Mouse (Mus musculus) urinary bladder, postnatal 25 days (tissue): ENCODE data around the gene Alg1.
"Not testable (repeated sequence)": the region's sequence is repeated elsewhere in the genome, so short reads cannot be mapped to it uniquely, and the experiment has no call there.

ENCODE experiments used
- DNase-seq: peaks from one replicate; pipeline ENCODE4 v3.0.0; 2022; ENCODE audit warnings: low spot score

The Alg1 gene

DNA sequence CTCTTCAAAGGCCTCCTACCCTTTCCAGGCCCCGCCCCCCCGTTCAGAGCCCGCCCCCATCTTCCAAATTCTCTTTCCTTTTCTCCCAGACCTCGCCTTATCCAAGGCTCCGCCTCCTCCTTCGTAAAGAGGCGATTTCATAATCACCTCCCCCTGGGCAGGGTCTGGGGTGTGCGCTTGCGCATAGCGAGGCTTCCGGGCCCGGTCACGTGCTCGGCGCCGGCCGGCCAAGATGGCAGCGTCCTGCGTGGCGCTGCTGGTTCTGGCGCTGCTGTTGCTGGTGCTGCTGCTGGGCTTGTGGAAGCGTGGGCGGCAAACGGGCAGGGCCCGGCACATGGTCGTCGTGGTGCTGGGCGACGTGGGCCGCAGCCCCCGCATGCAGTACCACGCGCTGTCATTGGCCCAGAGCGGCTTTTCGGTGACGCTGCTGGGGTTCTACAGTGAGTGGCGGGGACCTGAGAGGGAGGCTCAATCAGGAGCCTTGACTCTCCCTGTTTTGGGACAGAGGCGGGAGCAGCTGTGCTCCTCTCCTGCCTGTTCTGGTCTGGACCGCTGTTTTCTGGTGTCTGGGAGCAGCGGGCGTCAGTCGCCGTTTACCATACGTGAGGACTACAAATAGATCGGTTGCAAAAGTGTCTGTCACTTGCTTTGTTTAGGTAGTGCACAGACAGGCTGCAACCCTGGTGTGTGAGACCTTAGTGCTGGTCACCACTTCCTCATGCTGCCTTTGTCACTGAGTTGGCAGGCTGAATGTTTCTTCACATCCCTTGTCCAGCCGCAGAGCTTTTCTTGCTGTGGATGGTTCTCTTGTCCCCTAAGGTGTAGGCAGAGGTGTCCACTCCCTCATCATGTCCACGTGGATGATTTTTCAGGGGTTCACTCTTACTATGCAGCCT, at the start of gene Alg1:
Alg1 (plus strand) TSS at position 204 of the 896 bp plus-strand sequence.
- DNase-seq: peak; percentile 92

DNA sequence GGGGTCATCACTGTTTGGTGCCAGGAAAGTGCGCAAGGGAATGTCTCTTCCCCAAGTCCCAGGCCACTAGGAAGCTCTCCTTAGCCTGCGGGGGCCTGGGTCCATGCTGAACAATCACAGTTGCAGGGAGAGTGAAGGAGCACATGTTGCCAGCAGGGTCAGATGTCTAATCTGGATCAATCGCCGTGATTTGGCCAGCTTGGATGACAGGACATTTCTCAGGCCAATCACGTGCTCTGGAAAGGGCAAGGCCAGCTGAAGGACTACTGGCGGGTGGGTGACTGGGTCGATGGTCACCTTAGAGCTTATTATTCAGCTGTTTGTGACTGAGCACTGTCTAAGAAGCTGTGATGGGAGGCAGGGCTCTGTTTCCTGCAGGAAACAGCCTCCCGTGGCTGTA, 49.3 kb upstream of the Alg1 start:
- DNase-seq: no peak

DNA sequence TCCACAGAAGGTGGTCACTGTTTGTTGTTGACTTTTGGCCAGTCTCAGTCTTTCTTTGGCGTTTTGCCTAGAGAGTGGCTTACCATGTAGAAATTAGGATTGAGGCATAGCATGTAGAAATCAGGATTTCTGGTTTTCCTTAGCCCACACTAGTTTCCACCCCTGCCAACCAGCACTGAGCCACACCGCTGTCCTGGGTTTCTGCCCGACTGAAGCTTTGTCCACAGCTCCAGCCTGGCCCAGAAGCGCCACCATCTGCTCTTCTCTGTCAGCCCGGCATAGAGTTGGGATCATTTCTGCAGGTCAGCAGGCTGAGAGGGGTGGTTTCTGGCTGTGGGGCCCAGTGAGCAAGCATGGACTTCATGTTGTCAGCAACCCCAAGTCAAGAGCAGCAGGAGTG, 48.5 kb upstream of the Alg1 start:
- no peak for DNase-seq

DNA sequence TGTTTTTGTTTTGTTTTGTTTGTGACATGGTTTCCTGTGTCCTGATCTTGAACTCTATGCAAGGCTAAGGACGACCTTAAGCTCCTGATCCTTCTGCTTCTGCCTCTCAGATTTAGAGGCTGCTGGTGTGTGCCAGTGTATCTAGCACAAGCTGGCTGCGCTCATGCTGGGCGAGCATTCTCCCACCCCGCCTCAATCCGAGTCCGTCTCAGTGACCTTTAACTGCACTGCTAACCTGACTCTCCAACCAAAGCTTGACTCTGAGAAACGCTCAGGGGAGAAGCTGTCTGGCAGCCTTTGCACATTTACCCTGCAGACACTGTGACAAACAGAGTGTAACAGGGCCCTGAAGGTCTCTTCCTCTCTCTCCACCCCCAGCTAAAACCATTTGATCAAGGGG, 47.7 kb upstream of the Alg1 start:
- DNase-seq: no peak

DNA sequence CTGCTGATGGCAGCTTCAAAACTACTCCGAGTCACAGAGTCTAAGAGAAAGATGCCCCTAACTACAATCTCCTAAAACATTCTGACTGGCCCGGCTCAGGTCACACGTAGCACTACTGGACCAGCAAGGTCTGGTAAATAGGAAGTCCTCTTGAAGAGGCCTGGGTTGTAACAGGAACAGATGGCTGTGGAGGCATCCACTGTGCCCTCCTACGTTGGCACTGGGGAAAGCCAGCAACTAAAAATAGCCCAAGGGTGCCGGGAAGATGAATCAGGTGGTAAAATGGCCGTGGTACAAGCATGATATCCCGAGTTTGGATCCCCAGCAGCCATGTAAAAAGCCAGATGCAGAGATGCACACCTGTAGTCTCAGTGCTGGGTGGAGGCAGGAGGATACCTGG, 47.2 kb upstream of the Alg1 start:
- DNase-seq: no peak

DNA sequence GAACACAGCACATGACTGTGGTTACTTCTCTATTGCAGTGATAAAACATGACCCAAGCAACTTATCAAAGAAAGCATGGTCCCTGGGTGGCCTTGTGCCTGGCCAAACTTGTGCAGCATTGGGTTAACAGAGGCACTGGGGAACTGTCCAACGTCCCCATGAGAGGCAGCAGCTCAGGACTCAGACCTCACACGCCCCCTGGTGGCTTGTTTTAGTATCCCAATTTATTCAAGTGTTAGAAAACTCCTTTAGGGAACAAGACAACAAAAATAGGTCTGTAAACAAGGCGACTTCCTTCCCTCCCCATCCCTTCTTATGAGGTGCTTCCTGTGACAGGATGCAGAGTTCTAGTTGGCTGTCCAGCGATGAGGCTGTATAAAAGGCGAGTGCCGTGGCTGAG, 38.3 kb upstream of the Alg1 start:
- peak; percentile 21 for DNase-seq

DNA sequence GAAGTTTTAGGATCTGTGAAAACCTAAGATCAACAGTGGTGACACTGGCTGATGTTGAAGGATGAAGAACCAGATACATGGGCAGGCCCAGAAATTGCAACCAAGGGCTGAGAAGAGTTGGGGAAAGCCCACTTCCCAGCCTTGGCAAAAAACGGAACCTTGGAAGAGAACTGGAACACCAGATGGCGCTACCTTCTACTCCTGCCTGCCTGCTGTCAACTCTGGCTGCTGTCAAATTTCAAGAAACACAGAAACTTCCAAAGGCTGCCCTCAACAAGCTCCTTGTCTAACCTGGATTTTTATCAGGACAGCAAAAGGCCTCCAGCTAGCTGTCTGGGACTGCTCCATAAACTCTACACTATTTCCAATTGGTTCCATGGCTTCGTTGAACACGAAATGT, 30.7 kb upstream of the Alg1 start:
- peak; percentile 37 for DNase-seq

DNA sequence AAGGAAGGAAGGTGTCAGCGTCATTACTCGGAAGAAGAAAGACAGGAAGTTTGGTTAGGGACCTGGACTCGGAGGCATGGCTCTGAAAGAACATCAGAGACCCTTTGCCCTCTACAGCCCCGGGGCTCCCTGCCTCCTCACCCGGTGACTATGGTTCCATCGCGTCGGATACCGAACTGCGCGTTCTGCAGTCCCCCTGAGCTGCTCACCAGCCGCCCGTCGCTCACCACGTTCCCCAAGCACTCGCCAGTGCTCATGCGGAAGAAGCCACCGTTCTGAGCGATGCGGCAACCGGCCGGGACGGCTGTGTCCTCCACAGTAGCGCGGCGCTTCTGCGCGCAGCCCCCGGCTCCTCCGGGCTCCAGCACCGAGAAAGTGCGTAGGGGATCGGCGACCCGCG, 30.2 kb upstream of the Alg1 start:
- DNase-seq: peak; percentile 13

DNA sequence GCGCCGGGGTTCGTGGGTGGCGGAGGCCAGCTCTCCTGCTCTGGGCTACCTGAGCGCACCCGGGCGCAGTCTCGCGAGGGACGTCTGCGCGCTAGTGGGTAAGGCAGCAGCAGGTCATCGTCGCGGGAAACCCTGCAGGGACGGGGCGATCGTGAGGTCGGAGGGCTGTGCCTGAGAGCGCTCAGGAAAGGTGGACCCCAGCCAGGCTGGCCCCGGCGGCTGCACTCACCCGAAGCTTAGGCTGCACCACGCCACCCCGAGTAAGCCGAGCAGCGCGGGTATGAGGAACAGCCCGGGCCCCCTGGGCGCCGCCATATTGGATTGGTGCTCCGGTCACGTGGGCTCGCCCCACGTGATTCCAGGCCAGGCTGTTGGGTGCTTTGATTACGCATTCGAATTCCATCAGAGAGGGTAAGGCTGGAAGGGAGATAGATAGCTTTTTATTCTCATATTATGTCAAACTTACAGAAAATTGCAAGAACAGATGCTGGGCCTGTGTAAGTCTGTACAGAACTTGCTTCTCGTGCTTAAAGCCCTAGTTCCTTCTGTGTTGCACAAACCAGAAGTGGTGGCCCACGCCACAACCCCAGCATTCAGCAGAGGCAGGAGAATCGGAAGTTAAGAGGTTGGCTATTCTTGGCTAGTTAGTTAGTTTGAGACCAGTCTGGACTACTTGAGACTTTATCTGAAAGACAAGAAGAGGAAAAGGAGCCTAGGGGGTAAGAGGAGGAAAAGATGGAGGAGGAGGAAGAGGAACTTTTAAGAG, 29.6 kb upstream of the Alg1 start, which contains the start of gene Nagpa:
Nagpa (minus strand) TSS at position 345 of the 766 bp plus-strand sequence.
- DNase-seq: peak; percentile 76

DNA sequence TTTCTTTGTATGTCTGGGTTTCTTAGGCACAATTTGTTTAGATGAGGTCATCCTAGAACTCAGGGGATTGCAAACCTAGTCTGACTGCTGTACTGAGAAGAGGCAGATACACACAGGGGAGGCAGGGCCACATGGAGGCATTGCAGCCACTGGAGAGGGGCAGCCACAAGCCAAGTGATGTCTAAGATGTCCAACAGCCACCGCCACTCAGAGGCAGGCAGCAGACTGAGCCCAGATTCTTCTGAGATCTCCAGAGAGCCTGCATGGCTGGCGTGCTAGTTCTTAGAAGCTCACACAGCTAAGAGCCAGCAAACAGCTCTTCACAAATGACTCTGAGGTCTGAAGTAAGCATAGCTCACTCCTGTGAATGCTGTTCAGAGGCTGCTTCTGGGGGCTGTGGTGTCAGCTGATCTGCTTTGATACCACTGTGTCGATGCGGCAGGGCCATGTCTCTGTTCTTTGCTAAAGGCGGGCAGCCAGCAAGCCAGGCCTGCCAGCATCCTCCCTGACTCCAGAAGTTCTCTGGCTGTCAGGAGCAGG, 27.9 kb upstream of the Alg1 start:
- no peak for DNase-seq

DNA sequence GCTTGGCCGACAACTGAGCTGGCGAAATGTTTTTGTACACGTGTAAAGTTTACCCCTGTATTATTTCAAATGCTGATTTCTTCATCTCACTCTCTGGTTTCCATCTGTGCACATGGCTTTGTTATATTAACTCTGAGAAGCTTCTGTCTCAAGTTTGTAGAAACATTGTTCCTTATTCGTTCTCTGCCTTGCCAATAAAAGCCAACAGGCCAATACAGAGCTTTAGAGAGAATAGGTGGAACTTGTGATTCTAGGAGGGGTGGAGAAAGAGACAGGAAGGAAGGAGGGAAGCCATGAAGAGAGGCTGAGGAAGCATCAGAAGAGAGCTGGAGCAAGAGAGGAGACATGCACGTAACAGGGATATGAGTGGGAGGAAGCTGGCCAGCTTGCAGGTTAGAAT, 27.4 kb upstream of the Alg1 start:
- no peak for DNase-seq

DNA sequence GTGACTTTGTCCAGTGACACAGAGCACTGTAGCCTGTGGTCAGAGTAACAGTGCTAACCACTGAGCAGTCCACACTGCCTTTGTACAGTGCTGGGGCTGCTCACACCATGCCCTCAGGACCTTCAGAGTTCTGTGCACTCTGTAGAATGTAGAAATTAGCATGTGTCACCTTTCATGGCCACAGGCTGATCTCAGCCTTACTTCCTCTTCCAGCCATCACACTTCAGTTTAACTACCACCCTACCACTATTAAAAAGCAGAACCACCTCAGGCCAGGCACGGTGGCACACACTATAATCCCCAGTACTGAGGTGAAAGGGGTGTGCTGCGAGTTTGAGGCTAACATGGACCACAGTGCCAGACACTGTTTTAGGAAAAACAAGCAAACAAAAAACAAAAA, 23.1 kb upstream of the Alg1 start:
- no peak for DNase-seq

DNA sequence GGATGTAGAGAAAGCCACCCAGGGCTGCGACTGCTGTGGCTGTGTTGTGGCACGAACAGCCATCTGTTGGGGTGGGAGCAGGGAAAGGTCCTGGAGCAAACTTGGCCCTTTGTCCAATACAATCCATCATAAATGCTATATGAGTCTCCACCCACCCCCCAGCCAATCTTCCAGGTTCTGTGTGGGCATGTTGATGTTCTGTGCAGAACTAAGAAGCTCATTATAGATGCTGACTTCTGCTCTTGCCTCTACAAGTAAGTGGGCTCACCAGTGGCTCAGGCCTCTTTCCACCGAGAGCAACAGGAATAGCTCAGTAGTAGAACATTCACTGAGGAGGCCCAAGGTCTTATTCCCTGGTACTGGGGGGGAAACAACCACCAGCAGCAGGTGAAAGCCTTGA, 21.3 kb upstream of the Alg1 start:
- no peak for DNase-seq

DNA sequence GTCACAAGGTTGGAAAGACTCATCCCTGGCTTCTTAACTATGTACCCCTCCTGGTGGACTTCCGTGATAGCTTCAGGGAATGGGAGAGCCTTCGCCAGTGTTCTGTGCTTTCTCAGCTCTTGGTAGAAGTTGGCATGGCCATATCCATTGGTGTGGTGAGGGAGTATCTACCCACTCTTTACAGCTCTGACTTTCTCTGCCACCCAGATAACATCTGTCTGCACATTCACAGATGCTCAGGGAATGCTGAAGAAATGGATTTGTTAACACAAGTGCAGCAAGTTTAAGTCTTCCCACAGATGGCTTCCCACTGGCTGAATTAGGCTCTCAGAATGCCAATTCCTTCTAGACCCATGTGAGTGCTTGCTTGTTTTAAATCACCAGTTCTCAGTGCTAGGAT, 19.3 kb upstream of the Alg1 start:
- DNase-seq: no peak

DNA sequence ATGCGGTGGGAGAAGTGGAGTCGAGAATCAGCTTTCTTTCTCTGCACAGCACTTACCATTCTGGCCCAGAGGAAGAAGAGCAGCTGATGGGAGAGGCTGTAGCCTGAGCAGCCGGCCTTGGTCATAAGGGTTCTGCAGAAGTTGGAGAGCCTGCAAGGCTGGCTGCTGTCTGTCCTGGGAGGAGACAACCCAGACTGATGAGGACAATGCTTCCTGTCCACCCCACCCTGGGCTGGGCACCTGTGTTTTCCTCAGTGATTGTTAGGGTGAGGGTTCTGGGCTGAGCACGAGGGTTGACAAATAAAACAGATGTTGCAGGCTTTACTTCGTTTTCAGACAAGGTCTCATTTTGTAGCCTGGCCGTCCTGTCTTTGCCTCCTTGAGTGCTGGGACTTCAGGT, 16.7 kb upstream of the Alg1 start:
- DNase-seq: no peak

DNA sequence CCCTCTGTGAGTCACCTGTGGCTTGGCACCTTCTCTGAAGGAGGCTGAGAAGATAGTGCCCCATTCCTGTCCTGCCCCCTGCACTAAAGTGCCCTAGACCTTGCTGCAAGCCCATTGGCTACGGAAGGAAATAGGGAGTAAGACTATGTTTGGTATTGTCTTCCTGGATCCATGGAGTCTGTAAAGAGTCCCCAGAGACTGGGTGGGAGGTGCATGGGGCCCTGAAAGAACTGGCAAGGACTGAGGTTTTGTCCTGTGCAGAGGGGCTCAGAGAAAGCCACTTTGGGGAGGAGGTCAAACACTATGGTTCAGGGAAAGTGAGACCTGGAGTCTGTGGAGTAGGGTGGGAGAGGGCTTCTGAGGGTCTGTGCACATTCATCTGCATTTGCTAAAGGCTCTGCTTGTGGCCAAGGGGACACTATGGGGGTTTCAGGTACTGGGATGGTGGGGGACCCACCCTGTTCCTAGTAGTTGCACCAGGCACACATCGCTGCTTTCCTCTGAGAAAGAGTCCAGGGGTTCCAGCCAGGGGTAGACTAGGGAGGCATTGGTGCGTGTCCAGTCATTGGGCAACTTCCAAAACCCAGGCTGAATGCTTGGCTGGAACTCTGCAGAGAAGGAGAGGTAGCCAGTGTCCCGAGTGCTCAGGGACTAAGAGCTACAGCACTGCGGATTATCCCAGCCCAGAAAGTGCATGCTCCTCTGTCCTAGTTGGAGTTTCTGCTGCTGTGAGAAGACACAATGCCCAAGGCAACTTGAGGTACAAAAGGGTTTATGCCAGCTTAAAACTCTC, 15.9 kb upstream of the Alg1 start:
- DNase-seq: no peak

DNA sequence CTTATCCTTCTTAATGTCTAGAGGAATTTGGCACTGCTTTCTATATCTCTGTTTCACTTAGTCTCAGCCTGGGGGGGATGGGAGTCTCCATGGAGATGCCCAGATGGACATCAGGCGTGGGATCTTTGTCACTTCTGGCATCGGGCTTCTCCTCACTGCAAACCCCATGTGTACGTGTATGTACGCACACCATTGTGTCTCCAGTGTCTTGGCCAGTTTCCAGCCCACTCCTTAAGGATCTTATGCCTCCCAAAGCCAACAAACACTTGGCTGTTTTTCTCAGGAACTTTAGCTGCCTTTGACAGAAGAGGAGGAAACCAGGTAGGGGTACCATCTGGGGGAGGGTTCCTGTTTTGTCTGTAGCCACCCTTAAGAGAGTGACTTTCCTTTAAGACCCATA, 12.0 kb upstream of the Alg1 start:
- DNase-seq: no peak

DNA sequence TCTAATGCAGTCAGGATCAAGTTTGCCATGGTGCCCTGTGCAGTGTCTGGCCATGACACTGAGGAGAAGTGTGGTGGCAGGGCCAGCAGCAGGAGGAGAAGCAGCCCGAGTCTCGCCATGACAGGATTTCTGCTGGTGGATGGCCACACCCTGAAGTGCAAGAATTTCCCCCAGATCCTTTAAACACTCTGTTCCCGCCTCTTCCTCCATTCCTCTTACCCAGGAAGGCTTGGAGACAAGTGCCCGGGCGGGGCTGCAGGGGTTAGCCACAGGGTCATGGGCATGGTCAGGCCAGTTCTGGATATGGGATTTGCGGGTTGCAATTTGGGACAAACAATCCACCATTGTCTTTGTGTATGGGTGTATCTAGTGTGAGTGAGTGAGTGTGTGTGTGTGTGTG, 11.3 kb upstream of the Alg1 start, which contains the start of gene AU021092:
AU021092 (minus strand) TSS at position 160 of the 400 bp plus-strand sequence.
- DNase-seq: no peak

DNA sequence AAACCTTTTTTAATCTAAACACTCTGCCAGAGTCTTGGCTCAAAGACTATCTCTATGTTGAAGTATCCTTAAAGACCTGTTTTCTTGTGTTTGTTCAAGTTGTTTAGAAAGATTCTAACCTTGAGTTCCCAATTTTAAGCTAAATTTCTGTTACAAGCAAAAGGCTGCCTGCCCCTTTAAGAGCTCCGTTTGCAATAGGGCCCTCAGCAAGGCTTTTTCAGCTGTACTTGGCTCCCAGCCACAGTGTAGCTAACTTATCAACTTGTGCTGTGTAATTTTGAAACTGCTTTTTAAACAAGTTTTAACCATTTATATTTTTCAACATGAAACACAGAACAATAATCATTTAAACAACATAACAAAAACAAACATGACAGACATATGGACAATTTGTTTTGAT, 6.9 kb upstream of the Alg1 start:
- DNase-seq: not testable (repeated sequence)

DNA sequence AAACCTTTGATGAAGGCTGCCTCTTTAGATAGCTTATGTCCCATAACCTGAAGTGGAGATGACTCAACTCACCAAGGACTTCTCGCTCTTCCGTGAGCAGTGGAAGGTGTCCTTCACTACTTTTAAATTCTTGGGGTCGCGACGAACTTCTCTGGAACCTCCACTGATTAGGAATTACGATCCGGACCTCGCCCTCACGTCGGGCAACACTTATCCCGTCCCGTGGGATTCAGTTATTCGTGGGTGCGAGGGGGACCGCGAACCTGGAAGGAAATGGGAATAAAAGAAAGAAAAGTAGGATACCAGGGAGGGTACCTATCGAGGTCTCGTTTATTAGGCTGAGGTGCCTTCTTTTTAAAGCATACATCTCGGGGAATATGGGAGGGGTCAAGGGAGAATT, 5.9 kb upstream of the Alg1 start:
- not testable (repeated sequence) for DNase-seq

DNA sequence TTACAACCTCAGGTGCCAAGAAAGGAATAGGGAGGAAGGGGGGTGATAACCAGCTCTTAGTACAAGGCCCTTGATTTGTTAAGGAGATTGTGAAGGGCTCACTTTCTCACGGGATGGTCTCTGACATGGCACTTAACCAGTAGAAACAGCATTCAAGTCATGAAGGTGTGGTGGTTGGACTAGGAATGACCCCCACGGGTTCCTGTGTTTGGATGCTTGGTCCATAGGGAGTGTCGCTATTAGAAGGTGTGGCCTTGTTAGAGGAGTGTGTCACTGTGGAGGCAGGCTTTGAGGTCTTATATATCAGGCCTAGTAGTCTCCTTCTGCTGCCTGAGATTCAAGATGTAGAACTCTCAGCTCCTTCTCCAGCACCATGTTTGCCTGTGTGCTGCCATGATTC, 5.3 kb upstream of the Alg1 start:
- DNase-seq: not testable (repeated sequence)

DNA sequence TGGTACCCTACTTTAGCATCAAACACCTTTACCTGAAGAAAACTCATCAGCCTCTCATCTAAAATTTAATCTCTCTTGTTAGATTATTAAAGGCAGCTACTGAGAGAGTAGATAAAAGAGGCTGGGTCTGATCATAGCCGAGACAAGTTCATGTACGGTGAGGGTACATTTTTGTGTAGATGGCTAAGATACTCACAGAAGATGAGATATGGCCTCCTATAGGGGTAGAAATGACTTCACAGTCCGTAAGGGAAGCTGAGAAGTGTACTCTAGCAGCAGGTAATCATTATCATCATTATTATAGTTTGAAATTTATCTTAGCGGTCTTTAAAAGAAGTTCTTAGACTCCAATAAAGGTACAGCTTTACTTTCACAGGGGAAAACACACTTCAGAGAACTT, 439 bp upstream of the Alg1 start:
- no peak for DNase-seq
